In genomic region chr1:131843758-131844157, GRCm38 (mm10) we compare ENCODE assay signal across 9 mouse cellular contexts.
"Had no signal": no experiment of that assay in that cellular context is flagged by ENCODE, and none has a peak within 500 bp of the region (broad histone marks: within the 10 kb centered on the region; RNA-seq: fewer than 3 reads in every experiment).

No protein-coding gene starts in this region.

- ATAC-seq: midbrain, embryonic 15.5 days had no signal

- DNase-seq: lung, adult 18-20 months; lung, embryonic 14.5 days; lung, postnatal 10 days; lung, postnatal 4 days; right cerebral cortex, postnatal 14 days; thymus, adult 18-20 months; thymus, postnatal 14 days; thymus, postnatal 36 days had no signal
